Mouse (Mus musculus): ENCODE data around the gene Tmc3. TPM values are rescaled to one million over a fixed set of nuclear protein-coding genes. Genes with fewer than 3 reads are reported as not detected.

Gene Tmc3
- 0.23 and 0.31 TPM in 2 replicates for polyA plus RNA-seq (2012; rRNA removed)

- TF ChIP-seq POLR2A (IDR thresholded peaks at IDR 0.05; ENCODE audit: borderline replicate concordance, extremely low read depth, insufficient read depth, insufficient read length, poor library complexity, severe bottlenecking) (no peak), CTCF (IDR thresholded peaks at IDR 0.05; ENCODE audit: borderline replicate concordance, extremely low read depth, insufficient read depth, insufficient read length) (no peak)
- peak; percentile 79 for DNase-seq (ENCODE audit: low read depth)
Measured at GRCm38 (mm10) chr7:83584639-83585471, at the start of gene Tmc3. Gene Tmc3 (plus strand): TSS chr7:83584927.

- TF ChIP-seq CTCF (IDR thresholded peaks at IDR 0.05; ENCODE audit: borderline replicate concordance, extremely low read depth, insufficient read depth, insufficient read length), result no peak
- no peak for DNase-seq (ENCODE audit: low read depth)
Measured at GRCm38 (mm10) chr7:83541536-83542169, 43.1 kb upstream of the Tmc3 start.

- TF ChIP-seq POLR2A (IDR thresholded peaks at IDR 0.05; ENCODE audit: borderline replicate concordance, extremely low read depth, insufficient read depth, insufficient read length, poor library complexity, severe bottlenecking) (no peak), CTCF (IDR thresholded peaks at IDR 0.05; ENCODE audit: borderline replicate concordance, extremely low read depth, insufficient read depth, insufficient read length) (no peak)
- DNase-seq (ENCODE audit: low read depth), result peak; percentile 58
Measured at GRCm38 (mm10) chr7:83548686-83549352, 35.9 kb upstream of the Tmc3 start.

GRCm38 (mm10) chr7:83549353-83549774, 35.4 kb upstream of the Tmc3 start:
- TF ChIP-seq CTCF (IDR thresholded peaks at IDR 0.05; ENCODE audit: borderline replicate concordance, extremely low read depth, insufficient read depth, insufficient read length), result no peak
- 0 out of 2 replicates have a peak, but pooled peaks have one; percentile 7 for TF ChIP-seq POLR2A (IDR thresholded peaks at IDR 0.05; ENCODE audit: borderline replicate concordance, extremely low read depth, insufficient read depth, insufficient read length, poor library complexity, severe bottlenecking)
- peak; percentile 77 for DNase-seq (ENCODE audit: low read depth)

GRCm38 (mm10) chr7:83549951-83550407, 34.7 kb upstream of the Tmc3 start:
- peak; percentile 91 for DNase-seq (ENCODE audit: low read depth)
- no peak for TF ChIP-seq POLR2A (IDR thresholded peaks at IDR 0.05; ENCODE audit: borderline replicate concordance, extremely low read depth, insufficient read depth, insufficient read length, poor library complexity, severe bottlenecking)
- TF ChIP-seq CTCF (IDR thresholded peaks at IDR 0.05; ENCODE audit: borderline replicate concordance, extremely low read depth, insufficient read depth, insufficient read length), result peak; percentile 18; the same call in 1 of the 2 replicates

GRCm38 (mm10) chr7:83554477-83554876, 30.2 kb upstream of the Tmc3 start:
- no peak for TF ChIP-seq POLR2A (IDR thresholded peaks at IDR 0.05; ENCODE audit: borderline replicate concordance, extremely low read depth, insufficient read depth, insufficient read length, poor library complexity, severe bottlenecking)
- TF ChIP-seq CTCF (IDR thresholded peaks at IDR 0.05; ENCODE audit: borderline replicate concordance, extremely low read depth, insufficient read depth, insufficient read length), result no peak
- no peak for DNase-seq (ENCODE audit: low read depth)

GRCm38 (mm10) chr7:83556488-83556887, 28.2 kb upstream of the Tmc3 start:
- DNase-seq (ENCODE audit: low read depth), result no peak
- TF ChIP-seq POLR2A (IDR thresholded peaks at IDR 0.05; ENCODE audit: borderline replicate concordance, extremely low read depth, insufficient read depth, insufficient read length, poor library complexity, severe bottlenecking) (no peak), CTCF (IDR thresholded peaks at IDR 0.05; ENCODE audit: borderline replicate concordance, extremely low read depth, insufficient read depth, insufficient read length) (no peak)

- no peak for DNase-seq (ENCODE audit: low read depth)
- TF ChIP-seq POLR2A (IDR thresholded peaks at IDR 0.05; ENCODE audit: borderline replicate concordance, extremely low read depth, insufficient read depth, insufficient read length, poor library complexity, severe bottlenecking) (no peak), CTCF (IDR thresholded peaks at IDR 0.05; ENCODE audit: borderline replicate concordance, extremely low read depth, insufficient read depth, insufficient read length) (no peak)
Measured at GRCm38 (mm10) chr7:83558741-83559280, 25.9 kb upstream of the Tmc3 start.

- TF ChIP-seq POLR2A (IDR thresholded peaks at IDR 0.05; ENCODE audit: borderline replicate concordance, extremely low read depth, insufficient read depth, insufficient read length, poor library complexity, severe bottlenecking), result no peak
- DNase-seq (ENCODE audit: low read depth), result no peak
Measured at GRCm38 (mm10) chr7:83559495-83559894, 25.2 kb upstream of the Tmc3 start.

GRCm38 (mm10) chr7:83561849-83562248, 22.9 kb upstream of the Tmc3 start:
- TF ChIP-seq POLR2A (IDR thresholded peaks at IDR 0.05; ENCODE audit: borderline replicate concordance, extremely low read depth, insufficient read depth, insufficient read length, poor library complexity, severe bottlenecking), result no peak
- TF ChIP-seq CTCF (IDR thresholded peaks at IDR 0.05; ENCODE audit: borderline replicate concordance, extremely low read depth, insufficient read depth, insufficient read length), result no peak
- peak; percentile 53 for DNase-seq (ENCODE audit: low read depth)

- TF ChIP-seq POLR2A (IDR thresholded peaks at IDR 0.05; ENCODE audit: borderline replicate concordance, extremely low read depth, insufficient read depth, insufficient read length, poor library complexity, severe bottlenecking) (no peak), CTCF (IDR thresholded peaks at IDR 0.05; ENCODE audit: borderline replicate concordance, extremely low read depth, insufficient read depth, insufficient read length) (no peak)
- no peak for DNase-seq (ENCODE audit: low read depth)
Measured at GRCm38 (mm10) chr7:83564635-83565291, 20.0 kb upstream of the Tmc3 start.
